Mouse (Mus musculus) left cerebral cortex, postnatal 4 days (tissue): ENCODE measurements at regions not wholly inside any gene's neighbourhood (a gene's known extent, or its start where the extent isn't known, plus 50 kb on each side); places are given as distances from the start of the nearest gene placed in this dataset.

Experiments used
- DNase-seq: peaks from one replicate; pipeline ENCODE4 v3.0.0-alpha.2; 2022
- intact Hi-C: fragments of 180-260 bp; cut with DNase I; formaldehyde crosslinking; loops from one replicate; pipeline ENCODE4 v1.15.1; 2025

DNA sequence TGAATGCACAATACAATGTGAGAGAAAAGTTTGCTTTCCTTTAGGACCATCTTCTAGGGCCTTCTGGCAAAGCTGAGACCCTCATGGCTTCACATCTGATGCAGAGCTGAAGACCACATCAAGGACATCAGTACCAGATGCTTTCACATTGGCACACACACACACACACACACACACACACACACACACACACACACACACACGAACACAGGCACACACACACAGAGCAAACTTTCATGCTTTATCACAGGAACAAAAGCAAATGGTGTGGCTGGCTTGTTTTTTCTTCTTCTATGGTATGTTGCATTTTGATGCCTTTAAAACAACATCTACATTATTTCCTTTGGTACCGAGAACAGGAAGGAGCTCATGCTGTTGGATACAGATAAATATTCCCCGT, 59.8 kb upstream of the Satb1 start:
- intact Hi-C loops: no loop called here
- no peak for DNase-seq

DNA sequence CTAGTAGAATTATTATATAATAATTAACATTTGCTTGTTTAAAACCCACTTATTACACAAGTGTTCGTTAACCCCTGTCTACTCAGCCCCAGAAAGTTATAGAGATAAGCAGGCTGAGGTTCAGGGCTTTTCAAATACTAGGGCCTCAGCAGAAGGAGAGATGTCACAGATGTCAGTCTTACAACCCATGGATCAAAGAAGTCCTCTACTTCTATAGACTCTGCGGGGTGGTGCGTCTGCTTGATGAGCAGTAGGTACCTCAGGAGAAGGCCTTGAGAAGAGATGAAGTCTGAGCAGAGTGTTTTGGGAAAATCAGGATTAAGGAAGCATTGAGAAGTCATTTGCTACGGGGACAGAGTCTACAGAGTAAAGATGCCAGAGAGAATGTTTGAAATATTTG, 59.1 kb upstream of the Satb1 start:
- no peak for DNase-seq
- intact Hi-C loops: no loop called here
